13 mouse cellular contexts compared by ENCODE assay signal in the genomic region with DNA sequence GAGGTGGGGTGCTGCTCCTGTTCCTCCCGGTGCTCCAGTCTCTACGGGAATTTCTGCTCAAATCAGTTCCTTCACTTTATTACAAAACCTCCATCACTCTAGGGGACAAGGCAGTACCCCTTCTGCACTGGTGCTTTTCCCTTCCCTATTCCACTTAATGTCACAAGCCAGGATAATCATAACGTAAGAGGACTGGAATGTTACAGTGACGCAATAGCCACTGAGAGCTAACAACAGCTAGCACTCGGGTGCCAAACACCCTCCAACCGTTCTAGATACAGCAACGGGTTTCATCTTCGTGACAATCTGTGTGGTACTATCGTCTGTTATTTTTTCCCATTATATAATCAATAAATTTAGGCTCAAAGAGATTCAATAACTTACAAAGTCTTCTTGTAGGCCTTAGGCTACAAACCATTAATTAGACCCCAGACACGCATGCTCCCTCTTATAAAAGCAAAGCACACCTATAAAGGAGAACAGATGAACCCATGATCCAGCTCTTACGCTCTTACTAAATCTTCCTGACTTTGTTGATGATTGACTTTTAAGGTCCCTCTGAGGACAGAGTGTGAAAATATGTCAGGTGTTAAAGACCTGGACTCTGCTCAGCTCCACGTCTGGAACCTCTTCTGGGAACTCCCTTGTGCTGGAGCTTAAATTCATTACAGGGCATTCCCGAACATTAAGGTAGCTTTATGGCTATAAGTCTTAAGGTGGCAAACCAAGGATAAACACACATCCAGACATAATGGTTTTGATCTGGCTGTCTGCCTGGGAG.
DNase-seq lines count a peak whose midpoint lies in the region; ATAC-seq and TF ChIP-seq lines count a peak whose summit lies in the region.
"Had no signal": no experiment of that assay in that cellular context is flagged by ENCODE, and none has a peak within 500 bp of the region (broad histone marks: within the 10 kb centered on the region; RNA-seq: fewer than 3 reads in every experiment).

No protein-coding gene starts in this region.

- in situ Hi-C loops in Patski (cut with MboI; ENCODE audit: low pct_unique_long_range_greater_than_20kb), result no loop called here

- H3K4me1 ChIP-seq in kidney, adult 2 months (ENCODE audit: control insufficient read depth, insufficient read depth, low read length), result peaks cover 2% of the 10 kb centered on the region; the same call in 1 of the 2 replicates
- no peaks in the 10 kb centered on the region for H3K4me1 ChIP-seq in kidney, embryonic 14.5 days (ENCODE audit: control insufficient read depth, insufficient read depth, low read length)
- H3K4me1 ChIP-seq: embryonic facial prominence, embryonic 13.5 days; forebrain, embryonic 13.5 days; limb, embryonic 15.5 days had no signal

- no peak for TF ChIP-seq POLR2A in kidney, adult 2 months (IDR thresholded peaks at IDR 0.05; ENCODE audit: low read depth, low read length)

- intact Hi-C loops in left cerebral cortex, postnatal 14 days (cut with DNase I), result no loop called here

- no peak overlapping the region for H3K9ac ChIP-seq in kidney, embryonic 14.5 days (ENCODE audit: low read depth, low read length)
- H3K9ac ChIP-seq: embryonic facial prominence, embryonic 13.5 days; forebrain, embryonic 13.5 days; limb, embryonic 15.5 days had no signal

- DNase-seq in kidney, adult 2 months, result peak; percentile 86
- no peak for DNase-seq in Patski (ENCODE audit: low read depth, low spot score)
- DNase-seq in kidney, postnatal 25 days, result peak; percentile 23 to 67
- DNase-seq in lung, postnatal 36 days, result peak; percentile 75
- DNase-seq in frontal cortex, postnatal 14 days (ENCODE audit: low spot score in 2 of 2), result no peak
- no peak for DNase-seq in left cerebral cortex, postnatal 14 days (ENCODE audit: low spot score in 2 of 2)
- DNase-seq: cerebellum, adult 18-20 months; right cerebral cortex, adult 18-20 months had no signal

- POLR2A ChIA-PET in Patski (lab: Charles Lee), result interaction anchor here (0.9 kb wide), 1 partner anchor 18 kb away, joined by 3 read pairs; no protein-coding TSS in a partner anchor

- H3K4me2 ChIP-seq in kidney, embryonic 14.5 days (replicated peaks; ENCODE audit: low read depth, low read length), result no peak overlapping the region
- H3K4me2 ChIP-seq: embryonic facial prominence, embryonic 13.5 days; forebrain, embryonic 13.5 days; limb, embryonic 15.5 days had no signal

- H3K27me3 ChIP-seq in kidney, adult 2 months (replicated peaks; ENCODE audit: control insufficient read depth, insufficient read depth, low read length), result no peaks in the 10 kb centered on the region
- H3K27me3 ChIP-seq in kidney, embryonic 14.5 days (ENCODE audit: control insufficient read depth, insufficient read depth, low read length), result no peaks in the 10 kb centered on the region
- H3K27me3 ChIP-seq in Patski, result peaks cover 5% of the 10 kb centered on the region
- H3K27me3 ChIP-seq: embryonic facial prominence, embryonic 13.5 days; forebrain, embryonic 13.5 days; limb, embryonic 15.5 days had no signal

- ATAC-seq in kidney, embryonic 14.5 days (ENCODE audit: low FRiP score, low TSS enrichment), result no peak
- ATAC-seq in Patski, result peak; percentile 35
- ATAC-seq: forebrain, embryonic 13.5 days had no signal

- no peaks in the 10 kb centered on the region for H3K9me3 ChIP-seq in kidney, embryonic 14.5 days (ENCODE audit: control insufficient read depth, low read length)
- H3K9me3 ChIP-seq: embryonic facial prominence, embryonic 13.5 days; forebrain, embryonic 13.5 days; heart, embryonic 10.5 days; limb, embryonic 15.5 days had no signal

- no peak overlapping the region for H3K27ac ChIP-seq in kidney, adult 2 months (ENCODE audit: insufficient read depth, low read depth, low read length)
- no peak overlapping the region for H3K27ac ChIP-seq in kidney, embryonic 14.5 days (ENCODE audit: low read depth, low read length)
- H3K27ac ChIP-seq: embryonic facial prominence, embryonic 13.5 days; forebrain, embryonic 13.5 days; heart, embryonic 10.5 days; limb, embryonic 15.5 days had no signal

- CTCF ChIA-PET in Patski (lab: Charles Lee), result interaction anchor here (1.6 to 1.9 kb wide), 2 partner anchors 15 to 171 kb away, joined by 3 to 4 read pairs; no protein-coding TSS in a partner anchor

- TF ChIP-seq CTCF in kidney, adult 2 months (conservative IDR thresholded peaks at IDR 0.05; ENCODE audit: insufficient read depth, insufficient read length, low read depth, low read length), result no peak
- no peak for TF ChIP-seq CTCF in Patski (IDR thresholded peaks at IDR 0.05)

- 61% methylated on average over 13 of the region's 13 CpGs for WGBS in kidney, adult 2 months
- WGBS in kidney, embryonic 14.5 days, result 87% methylated on average over 13 of the region's 13 CpGs

- H3K36me3 ChIP-seq in kidney, adult 2 months (ENCODE audit: control insufficient read depth, insufficient read depth, low read length), result no peaks in the 10 kb centered on the region
- H3K36me3 ChIP-seq in kidney, embryonic 14.5 days (ENCODE audit: control insufficient read depth, insufficient read depth, low read length), result no peaks in the 10 kb centered on the region
- H3K36me3 ChIP-seq: embryonic facial prominence, embryonic 13.5 days; heart, embryonic 10.5 days; limb, embryonic 15.5 days had no signal

- no peak overlapping the region for H3K4me3 ChIP-seq in kidney, adult 2 months (ENCODE audit: insufficient read depth, low read depth, low read length)
- no peak overlapping the region for H3K4me3 ChIP-seq in kidney, embryonic 14.5 days (ENCODE audit: low read length)
- H3K4me3 ChIP-seq: embryonic facial prominence, embryonic 13.5 days; forebrain, embryonic 13.5 days; heart, embryonic 10.5 days; limb, embryonic 15.5 days had no signal

Comparison
In these comparisons a context has a peak if more than half of its experiments do, and no peak if none do; other contexts are left out.
1. DNase-seq: peak in kidney, adult 2 months (single experiment), kidney, postnatal 25 days (2 of 2) and lung, postnatal 36 days (single experiment); none in Patski (single experiment), frontal cortex, postnatal 14 days (0 of 2) and left cerebral cortex, postnatal 14 days (0 of 2).